Mouse (Mus musculus) MEL (cell line): ENCODE measurements around the gene Inpp5a. TPM values are rescaled to one million over a fixed set of nuclear protein-coding genes. Genes with fewer than 3 reads are reported as not detected.

Experiments
- DNase-seq: peaks from one replicate; pipeline ENCODE4 v3.0.0; 2011; ENCODE audit warnings: low read depth, low spot score
- H3K27ac ChIP-seq: 2 replicates; pipeline ENCODE4 v1.5.1; 2012; ENCODE audit warnings: low read depth, mild to moderate bottlenecking, control low read depth, low read length, moderate library complexity; ENCODE audit not compliant: control insufficient read depth
- H3K27me3 ChIP-seq, 2 experiments: fragments of 150-350 bp in 1 of 2; sonication (generic) in 1 of 2; 2 replicates each; pipeline ENCODE4 v1.6.1; 2012; ENCODE audit warnings: low read length in 2 of 2, mild to moderate bottlenecking in 2 of 2, improper control_type of control experiment in 1 of 2, moderate library complexity in 1 of 2; ENCODE audit not compliant: insufficient read depth in 2 of 2, control insufficient read depth in 1 of 2
- H3K36me3 ChIP-seq, 2 experiments: 2 replicates each; pipeline ENCODE4 v1.6.1; 2012 to 2014; ENCODE audit warnings: low read length in 2 of 2, improper control_type of control experiment in 1 of 2, inconsistent platforms in 1 of 2, mild to moderate bottlenecking in 1 of 2; ENCODE audit not compliant: insufficient read depth in 2 of 2, control insufficient read depth in 1 of 2
- H3K4me1 ChIP-seq, 2 experiments: fragments of 150-350 bp in 1 of 2; sonication (generic) in 1 of 2; 2 replicates each; pipeline ENCODE4 v1.6.1; 2012; ENCODE audit warnings: low read length in 2 of 2, improper control_type of control experiment in 1 of 2, mild to moderate bottlenecking in 1 of 2; ENCODE audit not compliant: insufficient read depth in 2 of 2, control insufficient read depth in 1 of 2
- H3K4me3 ChIP-seq, 2 experiments: fragments of 150-350 bp in 1 of 2; sonication (generic) in 1 of 2; 2 replicates each; pipeline ENCODE4 v1.5.1; 2012; ENCODE audit warnings: low read depth in 2 of 2, low read length in 2 of 2, mild to moderate bottlenecking in 2 of 2, moderate library complexity in 2 of 2, control low read depth in 1 of 2, improper control_type of control experiment in 1 of 2; ENCODE audit not compliant: control insufficient read depth in 1 of 2, insufficient read depth in 1 of 2
- H3K79me2 ChIP-seq: 2 replicates; pipeline ENCODE4 v1.6.1; 2012; ENCODE audit warnings: mild to moderate bottlenecking, low read length, moderate library complexity; ENCODE audit not compliant: control insufficient read depth, poor library complexity, insufficient read depth
- H3K9ac ChIP-seq: 2 replicates; pipeline ENCODE4 v1.6.1; 2012; ENCODE audit warnings: low read depth, mild to moderate bottlenecking, control low read depth, low read length, moderate library complexity; ENCODE audit not compliant: control insufficient read depth, poor library complexity, severe bottlenecking
- H3K9me3 ChIP-seq: fragments of 150-350 bp; sonication (generic); replicated peaks from 2 replicates; pipeline ENCODE4 v1.6.1; 2012; ENCODE audit warnings: mild to moderate bottlenecking, low read length, improper control_type of control experiment, moderate library complexity; ENCODE audit not compliant: insufficient read depth
- E2F4 ChIP-seq: IDR thresholded peaks from 2 replicates; pipeline ENCODE4 v1.6.1; 2011; ENCODE audit warnings: low read depth, low read length, improper control_type of control experiment, borderline replicate concordance
- ELF1 ChIP-seq: IDR thresholded peaks from 2 replicates; pipeline ENCODE4 v1.6.1; 2014; ENCODE audit warnings: low read depth, mild to moderate bottlenecking, inconsistent platforms, low read length, improper control_type of control experiment, moderate library complexity
- EP300 ChIP-seq, 2 experiments: IDR thresholded peaks; 2 replicates each; pipeline ENCODE4 v1.6.1; 2011; ENCODE audit warnings: improper control_type of control experiment in 2 of 2, low read length in 2 of 2, low read depth in 1 of 2, mild to moderate bottlenecking in 1 of 2
- ETS1 ChIP-seq: IDR thresholded peaks from 2 replicates; pipeline ENCODE4 v1.6.1; 2012; ENCODE audit warnings: low read depth, mild to moderate bottlenecking, inconsistent platforms, low read length, improper control_type of control experiment, moderate library complexity
- HCFC1 ChIP-seq: IDR thresholded peaks from 2 replicates; pipeline ENCODE4 v1.6.1; 2012; ENCODE audit warnings: low read depth, mild to moderate bottlenecking, inconsistent platforms, low read length, improper control_type of control experiment, moderate library complexity
- JUND ChIP-seq: IDR thresholded peaks from 2 replicates; pipeline ENCODE4 v1.6.1; 2011; ENCODE audit warnings: low read depth, mild to moderate bottlenecking, improper control_type of control experiment, low read length
- MAFK ChIP-seq: IDR thresholded peaks from 2 replicates; pipeline ENCODE4 v1.6.1; 2011; ENCODE audit warnings: low read depth, mild to moderate bottlenecking, low read length, improper control_type of control experiment, borderline replicate concordance
- MAX ChIP-seq: IDR thresholded peaks from 2 replicates; pipeline ENCODE4 v1.6.1; 2011; ENCODE audit warnings: low read length, improper control_type of control experiment
- MXI1 ChIP-seq: IDR thresholded peaks from 2 replicates; pipeline ENCODE4 v1.6.1; 2011; ENCODE audit warnings: mild to moderate bottlenecking, low read depth, low read length, improper control_type of control experiment
- MYC ChIP-seq: IDR thresholded peaks from 2 replicates; pipeline ENCODE4 v1.6.1; 2011; ENCODE audit warnings: low read depth, mild to moderate bottlenecking, low read length, improper control_type of control experiment, moderate library complexity
- NELFE ChIP-seq: IDR thresholded peaks from 2 replicates; pipeline ENCODE4 v1.6.1; 2011; ENCODE audit warnings: low read depth, low read length, improper control_type of control experiment
- POLR2A ChIP-seq, 2 experiments: IDR thresholded peaks; 2 replicates each; pipeline ENCODE4 v1.6.1; 2011 to 2012; ENCODE audit warnings: low read length in 2 of 2, mild to moderate bottlenecking in 2 of 2, control low read depth in 1 of 2, improper control_type of control experiment in 1 of 2, low read depth in 1 of 2, moderate library complexity in 1 of 2; ENCODE audit not compliant: control insufficient read depth in 1 of 2, insufficient read depth in 1 of 2, poor library complexity in 1 of 2
- POLR2AphosphoS2 ChIP-seq: IDR thresholded peaks from 2 replicates; pipeline ENCODE4 v1.6.1; 2011; ENCODE audit warnings: low read length, improper control_type of control experiment
- RCOR1 ChIP-seq: IDR thresholded peaks from 2 replicates; pipeline ENCODE4 v1.6.1; 2012; ENCODE audit warnings: low read depth, mild to moderate bottlenecking, inconsistent platforms, low read length, improper control_type of control experiment
- TBP ChIP-seq: IDR thresholded peaks from 2 replicates; pipeline ENCODE4 v1.8.0; 2011; ENCODE audit warnings: low read depth, low read length, improper control_type of control experiment
- TCF12 ChIP-seq: IDR thresholded peaks from 2 replicates; pipeline ENCODE4 v1.6.1; 2014; ENCODE audit warnings: low read depth, mild to moderate bottlenecking, inconsistent platforms, low read length, improper control_type of control experiment, moderate library complexity
- UBTF ChIP-seq: IDR thresholded peaks from 2 replicates; pipeline ENCODE4 v1.6.1; 2012; ENCODE audit warnings: low read depth, mild to moderate bottlenecking, inconsistent platforms, low read length, improper control_type of control experiment, moderate library complexity, borderline replicate concordance; ENCODE audit not compliant: insufficient read depth
- USF2 ChIP-seq, 2 experiments: IDR thresholded peaks; 2 replicates each; pipeline ENCODE4 v1.6.1; 2011 to 2012; ENCODE audit warnings: improper control_type of control experiment in 2 of 2, low read length in 2 of 2, borderline replicate concordance in 1 of 2, inconsistent platforms in 1 of 2, low read depth in 1 of 2, mild to moderate bottlenecking in 1 of 2; ENCODE audit not compliant: insufficient read depth in 1 of 2
- ZC3H11A ChIP-seq: IDR thresholded peaks from 2 replicates; pipeline ENCODE4 v1.6.1; 2012; ENCODE audit warnings: low read depth, mild to moderate bottlenecking, inconsistent platforms, low read length, improper control_type of control experiment
- ZKSCAN1 ChIP-seq: IDR thresholded peaks from 2 replicates; pipeline ENCODE4 v1.6.1; 2012; ENCODE audit warnings: low read depth, mild to moderate bottlenecking, inconsistent platforms, low read length, improper control_type of control experiment, moderate library complexity
- ZNF384 ChIP-seq: IDR thresholded peaks from 2 replicates; pipeline ENCODE4 v1.6.1; 2012; ENCODE audit warnings: low read depth, mild to moderate bottlenecking, inconsistent platforms, low read length, improper control_type of control experiment
- polyA plus RNA-seq, 2 experiments: library from polyadenylated mRNA; stranded (reverse) in 1 of 2; unstranded in 1 of 2; fragments of >175 nt in 1 of 2; fragments of >200 nt in 1 of 2; gene quantifications; 2 replicates each; pipeline versions ENCODE4 v1.2.1 to v1.2.4; 2012; ENCODE audit warnings: low replicate concordance in 2 of 2, low read depth in 1 of 2; ENCODE audit not compliant: insufficient read length in 2 of 2, insufficient read depth in 1 of 2, missing spikeins in 1 of 2
- total RNA-seq: library from RNA; depleted of rRNA; stranded (reverse); fragments of 300-350 nt; gene quantifications from 2 replicates; pipeline ENCODE4 v1.2.3, GENCODE M21; 2012

Inpp5a gene
- total and polyA plus RNA-seq, 3 experiments: 5.7 to 14.4 TPM; not detected in 1

DNA sequence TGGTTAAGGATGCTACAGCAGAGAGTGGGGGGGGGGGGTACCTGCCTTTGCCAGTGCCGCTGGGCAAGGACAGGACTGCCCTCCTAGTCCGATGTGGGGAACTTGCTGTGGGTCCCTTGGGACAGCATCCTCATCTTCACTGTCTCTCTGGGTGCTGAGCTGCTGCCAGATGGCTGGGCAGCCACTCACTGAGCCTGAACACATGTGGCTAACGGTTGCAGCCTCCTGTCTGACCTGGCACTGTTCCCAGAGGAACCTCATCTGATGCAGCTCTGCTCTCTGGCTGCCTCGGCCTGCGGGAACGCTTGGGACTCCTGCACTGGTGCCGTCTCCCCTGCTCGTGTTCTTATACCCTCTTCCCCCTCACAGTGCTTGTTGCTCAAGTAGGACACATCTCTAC is 8.6 kb downstream of the Inpp5a start (continued):
- no peak for TF ChIP-seq MAFK
- no peak for TF ChIP-seq POLR2AphosphoS2
- no peak for TF ChIP-seq ZKSCAN1
- TF ChIP-seq ZC3H11A: no peak
- TF ChIP-seq MXI1: peak; percentile 64; the same call in 1 of the 2 replicates
- no peak for TF ChIP-seq ELF1
- TF ChIP-seq USF2 (IDR thresholded peaks at IDR 0.05; ENCODE audit: borderline replicate concordance in 1 of 2, insufficient read depth in 1 of 2, low read depth in 1 of 2, low read length in 2 of 2): no peak
- peak; percentile 52 to 73 for TF ChIP-seq EP300 (IDR thresholded peaks at IDR 0.05; ENCODE audit: low read depth in 1 of 2, low read length in 2 of 2)

DNA sequence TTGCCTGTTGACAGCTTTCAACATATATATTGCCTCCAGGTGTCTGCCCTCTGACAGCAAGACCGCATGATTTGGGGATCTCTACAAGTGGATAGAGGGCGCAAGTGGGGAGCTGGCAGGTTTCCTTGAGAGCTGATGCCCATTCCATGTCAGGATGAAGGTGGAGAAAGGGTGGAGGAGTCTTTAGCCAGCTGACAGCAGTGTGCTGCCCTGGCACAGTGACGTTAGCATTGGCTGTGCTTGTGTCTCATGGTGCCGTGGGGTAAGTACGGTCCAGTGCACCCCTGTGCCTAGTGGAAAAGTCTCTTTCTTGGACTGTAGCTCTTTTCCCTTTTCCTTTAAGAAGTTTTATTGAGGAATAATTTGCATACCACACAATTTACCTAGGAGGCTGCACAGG is 9.2 kb downstream of the Inpp5a start:
- no peaks in the 10 kb centered on the region for H3K27me3 ChIP-seq
- DNase-seq: no peak
- H3K4me1 ChIP-seq: peaks cover 22 to 47% of the 10 kb centered on the region in 2 experiments
- no peaks in the 10 kb centered on the region for H3K9me3 ChIP-seq
- no peaks in the 10 kb centered on the region; the same call in 1 of the 2 replicates for H3K79me2 ChIP-seq
- peak overlapping the region; percentile 43 for H3K27ac ChIP-seq
- H3K36me3 ChIP-seq: peaks cover 0 to 32% of the 10 kb centered on the region in 2 experiments; a peak in 2 of 4 replicates
- H3K9ac ChIP-seq: peak overlapping the region; percentile 18; the same call in 1 of the 2 replicates
- no peak overlapping the region for H3K4me3 ChIP-seq
- no peak for TF ChIP-seq TCF12

DNA sequence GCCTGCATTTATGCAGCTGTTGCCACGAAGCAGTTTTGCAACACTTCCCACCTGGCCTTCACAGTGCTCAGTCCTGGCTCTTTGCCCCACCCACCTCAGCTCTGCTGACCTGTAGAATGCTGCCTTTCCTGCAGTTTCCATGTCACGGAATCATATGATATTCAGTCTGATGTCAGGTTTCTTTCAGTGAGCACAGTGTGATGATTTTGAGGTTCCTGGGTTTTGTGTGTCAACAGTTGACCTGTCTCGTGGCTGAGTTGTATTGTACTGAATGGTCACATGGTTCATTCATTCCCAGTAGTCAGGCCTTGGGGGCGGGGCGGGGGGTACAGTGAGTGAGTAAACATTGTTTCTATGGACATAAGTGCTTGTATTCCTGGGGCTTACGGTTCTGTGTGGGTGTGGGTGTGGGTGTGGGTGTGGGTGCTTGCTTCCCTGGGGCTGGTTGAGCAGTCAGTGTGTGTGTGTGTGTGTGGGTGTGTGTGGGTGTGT is 9.7 kb downstream of the Inpp5a start:
- Histone ChIP-seq H3K4me1 (peaks cover 22 to 47% of the 10 kb centered on the region in 2 experiments), H3K9me3 (no peaks in the 10 kb centered on the region), H3K36me3 (peaks cover 0 to 32% of the 10 kb centered on the region in 2 experiments; a peak in 2 of 4 replicates), H3K4me3 (no peak overlapping the region), H3K27ac (no peak overlapping the region), H3K9ac (no peak overlapping the region), H3K27me3 (no peaks in the 10 kb centered on the region), H3K79me2 (no peaks in the 10 kb centered on the region; the same call in 1 of the 2 replicates)
- TF ChIP-seq MAX: no peak
- no peak for TF ChIP-seq POLR2AphosphoS2
- no peak for TF ChIP-seq RCOR1
- no peak for TF ChIP-seq ELF1
- no peak for DNase-seq

DNA sequence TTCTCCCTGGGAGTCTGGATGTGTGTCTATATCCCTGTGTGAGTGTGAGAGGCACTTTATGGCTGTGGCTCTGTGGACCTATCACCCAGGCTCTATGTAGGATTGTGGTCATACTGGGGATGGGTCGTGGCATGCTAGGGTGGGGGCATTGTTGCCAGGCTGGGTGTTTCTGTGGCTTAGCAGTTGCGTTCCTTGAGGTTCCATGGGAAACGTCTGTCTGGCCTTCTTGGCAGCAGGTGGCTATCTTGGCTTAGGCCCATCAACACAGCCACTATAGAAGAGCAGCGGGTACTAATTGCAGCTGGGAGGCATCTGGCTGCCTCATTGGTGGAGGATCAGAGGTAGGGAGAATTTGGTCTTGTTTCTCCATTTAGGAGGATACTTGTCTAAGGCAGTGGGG is 10.7 kb downstream of the Inpp5a start:
- Histone ChIP-seq H3K9me3 (no peaks in the 10 kb centered on the region), H3K4me1 (peaks cover 22 to 47% of the 10 kb centered on the region in 2 experiments), H3K79me2 (no peaks in the 10 kb centered on the region; the same call in 1 of the 2 replicates), H3K27ac (no peak overlapping the region), H3K27me3 (no peaks in the 10 kb centered on the region), H3K4me3 (no peak overlapping the region), H3K36me3 (peaks cover 0 to 32% of the 10 kb centered on the region in 2 experiments; a peak in 2 of 4 replicates)
- DNase-seq: no peak
- no peak for TF ChIP-seq UBTF
- no peak for TF ChIP-seq MAFK
- no peak for TF ChIP-seq ETS1
- TF ChIP-seq JUND: no peak
- TF ChIP-seq TBP: no peak
- no peak for TF ChIP-seq POLR2A (IDR thresholded peaks at IDR 0.05; ENCODE audit: control insufficient read depth in 1 of 2, insufficient read depth in 1 of 2, low read depth in 1 of 2, low read length in 2 of 2, poor library complexity in 1 of 2)
- TF ChIP-seq MYC: no peak
- no peak for TF ChIP-seq HCFC1
- TF ChIP-seq E2F4: no peak
- no peak for TF ChIP-seq MAX
- no peak for TF ChIP-seq TCF12
- TF ChIP-seq NELFE: no peak
- TF ChIP-seq ZNF384: no peak
- no peak for TF ChIP-seq POLR2AphosphoS2
- TF ChIP-seq, all 39 proteins: peak for 0
- no peak overlapping the region for H3K9ac ChIP-seq
